Mouse (Mus musculus) limb, embryonic 10.5 days (tissue): ENCODE data around the gene Atp12a. TPM values are rescaled to one million over a fixed set of nuclear protein-coding genes. Genes with fewer than 3 reads are reported as not detected.

Experiments
- DNase-seq: peaks from one replicate; pipeline ENCODE4 v3.0.0-alpha.2; 2017; ENCODE audit warnings: low spot score
- H3K27ac ChIP-seq: fragments of 300-500 bp; sonication (generic); 2 replicates; pipeline ENCODE4 v1.5.1; 2016; ENCODE audit warnings: mild to moderate bottlenecking
- H3K27me3 ChIP-seq: fragments of 300-500 bp; sonication (generic); 2 replicates; pipeline ENCODE4 v1.6.1; 2016; ENCODE audit warnings: low read depth, mild to moderate bottlenecking; ENCODE audit not compliant: poor library complexity, severe bottlenecking
- H3K36me3 ChIP-seq: fragments of 300-500 bp; sonication (generic); 2 replicates; pipeline ENCODE4 v1.6.1; 2016; ENCODE audit warnings: mild to moderate bottlenecking, moderate library complexity
- H3K4me1 ChIP-seq: fragments of 300-500 bp; sonication (generic); 2 replicates; pipeline ENCODE4 v1.6.1; 2016
- H3K4me3 ChIP-seq: fragments of 300-500 bp; sonication (generic); 2 replicates; pipeline ENCODE4 v1.5.1; 2016; ENCODE audit warnings: mild to moderate bottlenecking, moderate library complexity
- H3K9me3 ChIP-seq: fragments of 300-500 bp; sonication (generic); replicated peaks from 2 replicates; pipeline ENCODE4 v1.6.1; 2016; ENCODE audit warnings: mild to moderate bottlenecking
- WGBS: fragments of 180-500 bp; shearing (Covaris S2); methylation state at CpG from one replicate; pipeline ENCODE4 v1.1.7; 2016; 5-methylcytosine and 5-hydroxymethylcytosine counted together
- polyA plus RNA-seq: library from polyadenylated mRNA; unstranded; fragments of >200 nt; fragmentation: Nextera tagmentation; extraction: Ambion mirVana; gene quantifications from 2 replicates; pipeline ENCODE4 v1.2.1, GENCODE M21; 2016

The Atp12a gene
- polyA plus RNA-seq, 1 experiment from 2014 or later: not detected

DNA sequence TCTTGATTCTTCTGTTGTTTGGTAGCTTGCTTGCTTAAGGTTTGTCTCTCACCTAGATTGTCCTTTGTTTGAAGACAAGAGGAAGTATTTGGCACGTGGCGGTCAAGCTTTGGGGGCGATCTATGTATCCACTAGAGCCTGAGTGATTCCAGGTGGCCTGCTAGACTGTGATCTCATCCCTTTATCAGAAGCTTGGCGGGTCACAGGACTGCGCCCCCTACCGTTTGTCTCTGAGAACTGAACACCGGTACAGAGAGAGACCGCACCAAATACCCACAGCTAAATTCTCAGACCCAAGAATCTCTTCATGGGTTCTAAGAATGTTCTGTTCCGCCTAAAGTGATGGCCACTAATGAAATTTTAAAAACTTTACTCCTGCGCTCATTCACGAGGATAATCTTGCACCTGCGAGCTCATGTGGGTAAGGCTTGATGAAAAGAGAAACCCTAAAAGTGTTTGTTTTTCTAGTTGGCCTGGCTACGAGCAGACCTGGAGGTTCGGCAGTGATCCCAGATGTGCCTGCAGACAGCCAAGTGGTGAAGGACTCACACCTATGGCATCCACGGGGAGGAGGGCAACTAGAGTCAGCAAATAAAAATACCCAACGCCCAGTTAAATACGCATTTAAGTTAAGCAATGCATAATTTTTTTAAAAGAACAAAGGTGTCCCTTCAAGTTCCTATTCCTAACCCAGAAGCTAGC is 12.8 kb upstream of the Atp12a start:
- Histone ChIP-seq H3K4me1 (no peaks in the 10 kb centered on the region), H3K9me3 (no peaks in the 10 kb centered on the region), H3K27me3 (no peaks in the 10 kb centered on the region), H3K4me3 (no peak overlapping the region), H3K36me3 (no peaks in the 10 kb centered on the region), H3K27ac (no peak overlapping the region)
- peak; percentile 80 for DNase-seq
- 33% methylated on average over 17 of the region's 17 CpGs for WGBS

DNA sequence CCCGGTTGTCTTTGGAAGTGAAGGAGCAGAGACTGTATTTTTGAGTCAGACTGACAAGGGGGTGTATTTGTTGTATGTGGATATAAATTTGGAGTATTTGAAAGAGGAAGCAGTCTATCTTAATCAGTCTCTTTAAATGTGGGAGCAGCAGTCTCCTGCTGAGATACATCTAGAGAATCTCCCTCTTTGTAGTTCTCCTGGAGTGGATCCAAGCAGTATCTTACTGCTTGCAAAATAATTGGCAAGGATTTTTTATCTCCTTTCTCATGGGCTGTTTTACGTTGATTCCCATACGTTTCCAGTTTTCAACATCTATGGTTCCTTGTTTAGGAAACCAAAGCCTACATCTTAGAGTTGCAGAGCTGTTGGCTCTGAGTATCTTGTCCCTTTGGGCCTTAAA is 10.1 kb upstream of the Atp12a start:
- Histone ChIP-seq H3K4me3 (no peak overlapping the region), H3K36me3 (no peaks in the 10 kb centered on the region), H3K9me3 (no peaks in the 10 kb centered on the region), H3K27me3 (no peaks in the 10 kb centered on the region), H3K27ac (no peak overlapping the region), H3K4me1 (no peaks in the 10 kb centered on the region)
- DNase-seq: no peak
- WGBS: 87% methylated on average over 3 of the region's 3 CpGs

DNA sequence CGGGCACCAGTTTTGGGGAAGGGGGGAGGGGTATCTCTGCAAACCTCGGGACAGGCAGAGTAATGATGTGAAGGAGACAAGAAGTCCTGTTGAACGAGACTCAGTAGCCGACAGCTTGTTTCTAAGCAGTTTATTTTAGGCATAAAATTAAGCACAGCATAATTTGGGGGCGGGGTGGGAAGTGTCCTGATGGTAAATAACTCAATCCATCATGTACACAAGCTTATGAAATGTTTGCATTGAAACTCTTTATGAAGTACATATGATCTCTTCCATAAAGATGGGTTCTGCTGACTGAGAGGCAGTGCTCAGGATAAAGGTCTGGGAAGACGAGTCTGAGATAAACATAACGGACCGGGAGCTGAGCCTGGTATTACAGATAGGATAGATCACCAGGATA is 9.5 kb upstream of the Atp12a start:
- DNase-seq: no peak
- WGBS: 80% methylated on average over 8 of the region's 8 CpGs
- no peaks in the 10 kb centered on the region for H3K36me3 ChIP-seq
- H3K9me3 ChIP-seq: no peaks in the 10 kb centered on the region
- H3K4me3 ChIP-seq: no peak overlapping the region
- H3K4me1 ChIP-seq: no peaks in the 10 kb centered on the region
- H3K27ac ChIP-seq: no peak overlapping the region
- no peaks in the 10 kb centered on the region for H3K27me3 ChIP-seq

DNA sequence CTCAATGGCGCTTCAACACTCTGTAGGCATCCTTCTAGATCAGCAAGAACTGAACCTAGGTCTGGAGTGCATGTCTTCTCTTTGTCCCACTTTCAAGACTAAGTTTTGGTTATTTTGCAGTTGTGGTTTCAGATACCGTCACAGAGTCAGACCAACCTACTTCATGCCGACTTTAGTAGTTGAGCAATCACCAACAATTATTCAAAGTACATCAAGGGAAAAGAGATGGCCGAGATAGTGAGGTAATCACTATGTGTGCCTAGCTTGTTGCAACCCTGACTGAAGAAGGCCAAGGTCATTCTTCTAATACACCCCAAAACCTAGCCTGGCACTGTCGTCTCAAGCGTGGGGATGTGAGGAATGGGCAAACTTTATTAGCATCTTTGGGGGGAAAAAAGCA is 8.7 kb upstream of the Atp12a start:
- H3K27me3 ChIP-seq: no peaks in the 10 kb centered on the region
- H3K9me3 ChIP-seq: no peaks in the 10 kb centered on the region
- H3K27ac ChIP-seq: no peak overlapping the region
- H3K4me3 ChIP-seq: no peak overlapping the region
- no peak for DNase-seq
- 88% methylated on average over 6 of the region's 6 CpGs for WGBS
- H3K36me3 ChIP-seq: no peaks in the 10 kb centered on the region
- no peaks in the 10 kb centered on the region for H3K4me1 ChIP-seq

DNA sequence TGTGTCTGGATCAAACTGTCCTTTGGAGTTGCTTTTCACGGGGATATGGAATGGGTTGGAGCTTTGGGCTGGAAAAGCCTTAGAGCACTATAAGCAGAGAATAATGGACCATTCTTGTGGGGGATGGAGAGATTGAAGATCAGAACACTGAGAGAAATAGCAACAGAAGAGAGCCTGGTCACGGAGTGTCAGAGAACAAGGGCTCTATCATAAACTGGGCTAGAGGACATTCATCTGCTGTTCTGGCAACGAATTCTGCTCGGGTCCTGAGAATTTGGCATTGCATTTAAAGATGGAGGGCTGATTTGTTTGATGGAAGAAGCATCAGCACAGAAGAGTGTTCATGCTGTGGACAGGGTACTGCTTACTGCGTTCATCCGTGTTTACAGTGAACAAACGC is 6.4 kb upstream of the Atp12a start:
- Histone ChIP-seq H3K27me3 (peaks cover 19% of the 10 kb centered on the region), H3K9me3 (no peaks in the 10 kb centered on the region), H3K36me3 (no peaks in the 10 kb centered on the region), H3K4me1 (no peaks in the 10 kb centered on the region), H3K27ac (no peak overlapping the region), H3K4me3 (no peak overlapping the region)
- WGBS: 93% methylated on average over 7 of the region's 7 CpGs
- no peak for DNase-seq

DNA sequence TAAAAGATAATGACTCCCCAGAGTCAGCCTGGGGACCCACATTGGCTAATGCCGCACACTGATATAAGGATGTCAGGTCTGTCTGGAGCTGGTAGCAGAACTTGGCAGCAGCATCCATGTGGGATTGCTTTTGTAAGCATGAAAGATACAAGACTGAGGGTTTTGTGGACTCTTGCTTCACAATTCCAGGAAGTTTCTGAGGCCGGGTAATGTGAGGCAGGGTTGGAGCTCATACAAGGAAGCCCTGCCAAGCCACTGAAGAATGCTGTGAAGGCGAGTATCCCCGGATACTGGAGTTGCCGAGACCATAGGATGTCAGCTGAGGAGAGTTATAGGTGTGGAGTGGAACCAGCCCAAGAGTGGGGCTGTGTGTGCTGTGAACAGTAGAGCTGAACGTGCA is 5.7 kb upstream of the Atp12a start:
- Histone ChIP-seq H3K27ac (no peak overlapping the region), H3K27me3 (peaks cover 26% of the 10 kb centered on the region), H3K4me1 (no peaks in the 10 kb centered on the region), H3K36me3 (no peaks in the 10 kb centered on the region), H3K9me3 (no peaks in the 10 kb centered on the region), H3K4me3 (no peak overlapping the region)
- DNase-seq: no peak
- 85% methylated on average over 6 of the region's 6 CpGs for WGBS

DNA sequence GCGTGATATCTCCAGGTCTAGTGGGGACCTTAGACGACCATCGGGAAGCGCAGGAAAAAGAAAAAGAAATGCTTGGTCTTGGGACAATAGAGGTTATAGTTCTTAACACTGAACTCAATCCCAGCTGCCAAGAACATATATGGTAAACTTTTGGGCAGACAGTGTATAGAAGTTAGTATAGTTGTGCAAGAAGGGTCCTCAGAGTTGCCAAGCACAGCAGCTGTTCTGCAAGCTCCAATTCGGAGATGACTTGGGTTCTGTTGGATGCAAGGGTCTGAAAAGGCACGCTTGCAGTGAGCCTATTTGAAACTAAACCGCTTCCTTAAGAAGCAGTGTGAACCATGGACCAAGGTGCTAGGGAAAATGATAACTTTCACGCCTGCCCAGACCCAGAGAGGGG is 424 bp downstream of the Atp12a start:
- Histone ChIP-seq H3K27me3 (peaks cover 71% of the 10 kb centered on the region), H3K9me3 (no peaks in the 10 kb centered on the region), H3K27ac (no peak overlapping the region), H3K4me3 (peak overlapping the region; percentile 51), H3K4me1 (peaks cover 11% of the 10 kb centered on the region), H3K36me3 (no peaks in the 10 kb centered on the region)
- 28% methylated on average over 8 of the region's 8 CpGs for WGBS
- DNase-seq: no peak

DNA sequence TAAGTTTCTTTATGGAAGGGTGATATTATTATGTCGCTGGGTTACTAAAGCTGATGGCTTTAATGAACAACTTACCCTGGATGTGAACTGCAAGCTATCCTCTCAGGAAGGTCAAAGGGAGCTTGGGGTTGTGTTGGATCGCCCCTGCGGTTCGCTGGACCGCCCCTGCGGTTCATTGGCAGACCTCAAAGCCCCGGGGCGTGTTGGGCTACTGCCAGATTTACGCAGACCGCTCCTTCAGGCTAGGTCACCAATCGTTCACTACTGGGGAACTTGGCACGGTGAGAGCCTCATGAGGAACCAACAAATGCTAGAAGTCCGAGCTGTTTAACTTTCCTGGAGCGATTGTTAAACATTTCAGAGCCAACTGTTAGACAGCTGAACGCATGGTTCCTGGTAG is 1.8 kb downstream of the Atp12a start:
- Histone ChIP-seq H3K9me3 (no peaks in the 10 kb centered on the region), H3K27ac (no peak overlapping the region), H3K4me3 (no peak overlapping the region), H3K36me3 (no peaks in the 10 kb centered on the region), H3K4me1 (peaks cover 11% of the 10 kb centered on the region), H3K27me3 (peaks cover 69% of the 10 kb centered on the region)
- WGBS: 34% methylated on average over 15 of the region's 15 CpGs
- no peak for DNase-seq

DNA sequence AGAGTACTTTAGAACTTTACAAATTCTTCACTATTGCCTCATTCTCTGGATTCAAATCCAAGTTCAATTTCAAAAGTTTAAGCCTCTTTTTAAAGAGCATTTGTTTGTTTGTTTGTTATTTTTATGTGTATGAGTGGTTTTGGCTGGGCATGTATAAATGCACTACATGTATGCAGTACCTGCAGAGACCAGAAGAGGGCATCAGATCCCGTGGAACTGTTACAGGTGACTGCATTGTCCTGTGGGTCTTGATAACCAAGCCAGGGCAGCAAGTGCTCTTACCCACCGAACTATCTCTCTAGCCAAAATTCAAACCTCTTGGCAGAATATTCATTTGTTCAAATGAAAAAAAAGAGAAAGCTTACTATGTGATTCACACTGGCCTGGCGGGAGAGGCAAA is 4.0 kb downstream of the Atp12a start:
- Histone ChIP-seq H3K36me3 (no peaks in the 10 kb centered on the region), H3K27ac (no peak overlapping the region), H3K27me3 (peaks cover 48% of the 10 kb centered on the region), H3K4me1 (peaks cover 11% of the 10 kb centered on the region), H3K4me3 (no peak overlapping the region), H3K9me3 (no peaks in the 10 kb centered on the region)
- 53% methylated on average over 3 of the region's 3 CpGs for WGBS
- no peak for DNase-seq

DNA sequence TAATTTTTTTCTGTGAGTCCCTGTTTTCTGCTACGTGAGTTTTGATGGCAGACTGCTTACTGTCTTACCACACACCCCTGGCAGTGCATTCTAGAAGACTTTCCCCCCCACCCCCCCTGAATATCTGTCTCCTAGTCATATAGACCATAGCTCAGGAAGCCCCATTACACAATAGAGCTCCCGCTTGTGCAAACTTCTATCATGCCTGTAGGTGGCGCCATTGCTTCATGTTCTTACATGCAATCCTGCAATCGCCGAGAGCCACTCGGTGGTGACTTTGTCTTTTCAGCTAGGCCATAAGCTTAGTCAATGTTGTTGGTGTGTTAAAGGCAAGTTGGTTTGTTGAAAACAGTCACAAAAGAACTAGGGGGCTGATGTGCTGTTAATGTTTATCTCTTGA is 10.9 kb downstream of the Atp12a start:
- Histone ChIP-seq H3K27me3 (no peaks in the 10 kb centered on the region), H3K9me3 (no peaks in the 10 kb centered on the region), H3K4me3 (no peak overlapping the region), H3K4me1 (no peaks in the 10 kb centered on the region), H3K36me3 (no peaks in the 10 kb centered on the region), H3K27ac (no peak overlapping the region)
- 7% methylated on average over 6 of the region's 6 CpGs for WGBS
- peak; percentile 85 for DNase-seq

DNA sequence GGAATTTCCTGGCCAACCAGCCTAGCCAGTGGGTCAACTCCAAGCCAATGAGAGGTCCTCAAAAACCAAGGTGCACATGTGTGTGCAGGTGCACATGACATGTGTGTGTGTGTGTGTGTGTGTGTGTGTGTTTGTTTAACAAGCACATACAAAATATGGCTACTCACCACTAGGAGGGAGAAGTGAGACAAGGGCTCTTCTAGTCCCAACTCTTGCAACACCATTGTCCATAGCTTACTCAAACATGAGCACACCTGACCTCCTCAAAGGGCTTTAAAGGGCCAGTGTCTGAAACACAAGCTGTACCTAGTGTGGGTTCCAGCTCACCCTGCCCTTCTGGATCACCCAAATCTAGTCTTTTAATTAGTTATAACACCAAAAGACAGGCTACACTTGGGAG is 12.9 kb downstream of the Atp12a start:
- Histone ChIP-seq H3K4me3 (no peak overlapping the region), H3K27ac (no peak overlapping the region), H3K27me3 (no peaks in the 10 kb centered on the region), H3K9me3 (no peaks in the 10 kb centered on the region), H3K36me3 (no peaks in the 10 kb centered on the region), H3K4me1 (no peaks in the 10 kb centered on the region)
- DNase-seq: no peak

DNA sequence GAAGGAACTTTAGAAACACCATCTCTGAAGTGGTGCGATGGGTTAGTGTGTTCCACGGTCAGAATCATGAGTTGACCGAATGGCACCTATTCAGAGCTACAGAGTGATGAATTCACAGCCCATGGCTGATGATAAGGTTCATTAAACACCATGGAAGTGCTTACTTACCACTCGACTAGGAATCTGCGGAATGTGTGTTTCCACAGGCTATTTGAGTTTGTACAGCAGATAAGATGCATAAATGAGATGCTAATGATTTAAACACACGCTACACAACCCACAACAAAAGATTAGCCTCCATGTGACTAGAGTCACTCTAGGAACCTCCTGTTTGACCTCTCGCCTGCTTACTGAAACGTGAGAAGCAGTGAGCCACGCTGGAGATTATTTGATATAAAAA is 14.5 kb downstream of the Atp12a start:
- Histone ChIP-seq H3K9me3 (no peaks in the 10 kb centered on the region), H3K36me3 (no peaks in the 10 kb centered on the region), H3K27ac (no peak overlapping the region), H3K4me3 (no peak overlapping the region), H3K27me3 (no peaks in the 10 kb centered on the region), H3K4me1 (no peaks in the 10 kb centered on the region)
- DNase-seq: no peak
- WGBS: 83% methylated on average over 9 of the region's 9 CpGs

DNA sequence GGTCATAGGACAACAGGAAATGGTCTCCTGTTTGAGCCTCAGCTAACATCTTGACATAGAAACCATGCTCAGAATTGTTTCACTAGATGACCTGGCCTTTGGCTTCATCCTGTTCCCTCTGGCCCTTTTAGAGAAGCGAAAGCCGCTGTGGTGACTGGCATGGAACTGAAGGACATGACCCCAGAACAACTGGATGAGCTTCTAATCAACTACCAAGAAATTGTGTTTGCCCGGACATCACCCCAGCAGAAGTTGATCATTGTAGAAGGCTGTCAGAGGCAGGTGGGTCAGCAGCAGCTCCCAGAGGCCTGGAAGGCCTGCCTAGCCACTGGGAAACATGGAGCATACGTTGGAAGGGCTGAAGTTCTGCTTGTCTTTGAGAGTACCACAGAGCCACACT is 17.5 kb downstream of the Atp12a start:
- 83% methylated on average over 4 of the region's 4 CpGs for WGBS
- no peak overlapping the region for H3K4me3 ChIP-seq

DNA sequence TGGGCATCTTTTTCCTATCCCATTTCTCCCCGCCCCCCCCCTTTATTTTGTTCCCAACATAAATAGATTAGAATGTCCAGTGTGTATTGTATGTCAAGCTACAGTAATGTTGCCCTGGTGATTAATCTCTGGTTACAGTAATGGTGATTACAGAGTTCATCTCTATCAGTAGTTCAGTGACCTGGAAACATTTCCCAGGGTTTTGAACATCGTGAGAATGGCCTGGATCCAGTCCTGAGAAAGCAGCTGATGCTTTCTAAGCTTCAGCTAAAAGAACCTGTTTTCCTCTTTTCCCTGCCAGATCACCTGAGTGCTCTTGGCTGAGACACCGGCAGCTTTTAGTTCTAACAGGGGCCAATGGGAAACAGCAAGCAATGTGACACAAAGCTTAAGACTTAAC is 25.4 kb downstream of the Atp12a start:
- no peaks in the 10 kb centered on the region for H3K9me3 ChIP-seq
- no peak overlapping the region for H3K27ac ChIP-seq
- no peak for DNase-seq
- H3K4me3 ChIP-seq: no peak overlapping the region
- H3K4me1 ChIP-seq: peaks cover 6% of the 10 kb centered on the region; the same call in 1 of the 2 replicates
- no peaks in the 10 kb centered on the region for H3K36me3 ChIP-seq
- H3K27me3 ChIP-seq: no peaks in the 10 kb centered on the region
- 78% methylated on average over 3 of the region's 3 CpGs for WGBS

More for the DNA sequence above, 17.5 kb downstream of the Atp12a start:
- H3K27ac ChIP-seq: no peak overlapping the region
- H3K4me1 ChIP-seq: no peaks in the 10 kb centered on the region
- H3K36me3 ChIP-seq: no peaks in the 10 kb centered on the region
- H3K9me3 ChIP-seq: no peaks in the 10 kb centered on the region
- no peak for DNase-seq
- H3K27me3 ChIP-seq: no peaks in the 10 kb centered on the region
